Mouse (Mus musculus) stomach, embryonic 16.5 days (tissue): ENCODE results near the gene Hoxa3. TPM values are rescaled to one million over a fixed set of nuclear protein-coding genes. Genes with fewer than 3 reads are reported as not detected.

ENCODE experiments used
- ATAC-seq: fragments of 200-750 bp; cut with Nextera tagmentation; 2 replicates; pipeline ENCODE4 v1.8.0; 2017; ENCODE audit warnings: moderate number of reproducible peaks, moderate TSS enrichment; ENCODE audit not compliant: insufficient read depth, low FRiP score
- H3K27ac ChIP-seq: fragments of 300-500 bp; sonication (generic); 2 replicates; pipeline ENCODE4 v1.5.1; 2014; ENCODE audit warnings: low read length
- H3K27me3 ChIP-seq: fragments of 300-500 bp; sonication (generic); 2 replicates; pipeline ENCODE4 v1.6.1; 2014; ENCODE audit warnings: low read length, control low read depth, mixed read lengths; ENCODE audit not compliant: control insufficient read depth, insufficient read depth
- H3K36me3 ChIP-seq: fragments of 300-500 bp; sonication (generic); 2 replicates; pipeline ENCODE4 v1.6.1; 2014; ENCODE audit warnings: low read length; ENCODE audit not compliant: control insufficient read depth, insufficient read depth
- H3K4me1 ChIP-seq: fragments of 300-500 bp; sonication (generic); 2 replicates; pipeline ENCODE4 v1.6.1; 2014; ENCODE audit warnings: low read length, control low read depth, mixed read lengths; ENCODE audit not compliant: control insufficient read depth, insufficient read depth
- H3K4me2 ChIP-seq: fragments of 300-500 bp; sonication (generic); 2 replicates; pipeline ENCODE4 v1.6.1; 2014; ENCODE audit warnings: low read depth, low read length, mixed read lengths
- H3K4me3 ChIP-seq: fragments of 300-500 bp; sonication (generic); replicated peaks from 2 replicates; pipeline ENCODE4 v1.5.1; 2014; ENCODE audit warnings: mild to moderate bottlenecking, low read length
- H3K9ac ChIP-seq: fragments of 300-500 bp; sonication (generic); 2 replicates; pipeline ENCODE4 v1.6.1; 2014; ENCODE audit warnings: low read length
- H3K9me3 ChIP-seq: fragments of 300-500 bp; sonication (generic); replicated peaks from 2 replicates; pipeline ENCODE4 v1.6.1; 2016; ENCODE audit warnings: low read length, control low read depth; ENCODE audit not compliant: control insufficient read depth
- WGBS: fragments of 180-500 bp; shearing (Covaris S2); extraction: QIAGEN DNeasy Blood & Tissue Kit; methylation state at CpG from one replicate; pipeline ENCODE4 v1.1.7; 2014; 5-methylcytosine and 5-hydroxymethylcytosine counted together
- polyA plus RNA-seq: library from polyadenylated mRNA; unstranded; fragments of >200 nt; fragmentation: Nextera tagmentation; extraction: Ambion mirVana; gene quantifications from 2 replicates; pipeline ENCODE4 v1.2.1, GENCODE M21; 2015

The Hoxa3 gene
- polyA plus RNA-seq, 1 experiment from 2014 or later = 6.0 TPM

DNA sequence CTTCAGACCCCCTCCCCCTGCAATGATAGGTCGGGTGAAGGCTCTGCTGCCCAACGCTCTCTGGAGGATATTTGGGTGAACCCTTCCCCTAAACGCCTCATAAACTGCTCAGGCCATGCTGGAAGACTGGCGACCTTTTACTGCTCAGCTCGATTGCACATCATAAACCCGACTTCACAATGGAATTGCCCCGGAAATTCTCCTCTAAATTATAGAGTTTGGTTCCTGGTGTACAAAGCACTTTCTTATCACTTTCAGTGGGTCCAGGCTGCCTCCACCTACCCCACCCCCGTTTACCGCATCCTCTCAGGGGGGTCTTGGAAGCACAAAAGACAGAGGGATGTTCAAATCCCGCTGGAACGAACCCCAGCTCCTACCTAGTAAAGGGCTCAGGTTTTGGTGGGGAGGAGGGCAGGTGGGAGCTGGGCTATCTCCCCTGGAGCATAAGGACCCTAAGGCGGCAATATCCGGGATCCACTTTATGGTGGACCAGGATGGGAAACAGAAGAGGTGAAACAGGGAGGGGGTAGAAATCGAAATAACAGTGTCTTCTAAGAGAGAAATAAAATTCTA is 5.6 kb upstream of the Hoxa3 start:
- H3K27me3 ChIP-seq = peaks cover 88% of the 10 kb centered on the region
- H3K9ac ChIP-seq = peak overlapping the region; percentile 58; the same call in 1 of the 2 replicates
- H3K27ac ChIP-seq = no peak overlapping the region

GRCm38 (mm10) chr6:52217895-52218642 is 4.9 kb upstream of the Hoxa3 start:
- peaks cover 89% of the 10 kb centered on the region for H3K27me3 ChIP-seq
- H3K4me1 ChIP-seq = peaks cover 8% of the 10 kb centered on the region; the same call in 1 of the 2 replicates
- ATAC-seq = no peak

More for the DNA sequence above, 5.6 kb upstream of the Hoxa3 start:
- H3K4me3 ChIP-seq = 0 out of 2 replicates have a peak overlapping the region, but pooled peaks have one; percentile 47
- no peaks in the 10 kb centered on the region for H3K9me3 ChIP-seq
- H3K4me1 ChIP-seq = peaks cover 8% of the 10 kb centered on the region; the same call in 1 of the 2 replicates
- H3K4me2 ChIP-seq = peak overlapping the region; percentile 24; the same call in 1 of the 2 replicates
- H3K36me3 ChIP-seq = no peaks in the 10 kb centered on the region
- 24% methylated on average over 14 of the region's 14 CpGs for WGBS
- ATAC-seq = no peak

DNA sequence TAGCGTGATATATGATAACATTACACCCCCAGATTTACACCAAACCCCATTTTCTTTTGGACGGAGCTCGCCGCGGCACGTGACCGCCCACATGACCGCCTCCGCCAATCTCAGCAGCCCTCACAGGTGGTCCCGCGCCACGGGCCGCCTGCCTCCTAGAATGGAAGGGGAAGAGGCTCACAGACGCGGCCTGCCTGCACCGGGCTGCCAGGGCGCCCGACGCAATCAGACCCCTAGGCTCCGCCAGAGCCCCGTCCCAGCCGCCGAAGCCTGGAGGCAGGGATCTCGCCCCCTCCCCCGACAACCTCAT is 4.3 kb upstream of the Hoxa3 start:
- peak; percentile 54; the same call in 1 of the 2 replicates for ATAC-seq
- peaks cover 8% of the 10 kb centered on the region; the same call in 1 of the 2 replicates for H3K4me1 ChIP-seq
- H3K9ac ChIP-seq = peak overlapping the region; percentile 58
- no peaks in the 10 kb centered on the region for H3K9me3 ChIP-seq
- peak overlapping the region; percentile 56; the same call in 1 of the 2 replicates for H3K27ac ChIP-seq
- H3K4me3 ChIP-seq = peak overlapping the region; percentile 47
- peaks cover 86% of the 10 kb centered on the region for H3K27me3 ChIP-seq
- no peaks in the 10 kb centered on the region for H3K36me3 ChIP-seq
- H3K4me2 ChIP-seq = peak overlapping the region; percentile 40
- WGBS = under 1% methylated on average over 25 of the region's 25 CpGs

More at GRCm38 (mm10) chr6:52217895-52218642, 4.9 kb upstream of the Hoxa3 start:
- peak overlapping the region; percentile 47 for H3K4me3 ChIP-seq
- peak overlapping the region; percentile 40 for H3K4me2 ChIP-seq
- H3K9me3 ChIP-seq = no peaks in the 10 kb centered on the region
- peak overlapping the region; percentile 58 for H3K9ac ChIP-seq
- peak overlapping the region; percentile 56 for H3K27ac ChIP-seq
- H3K36me3 ChIP-seq = no peaks in the 10 kb centered on the region
- WGBS = 16% methylated on average over 23 of the region's 23 CpGs

DNA sequence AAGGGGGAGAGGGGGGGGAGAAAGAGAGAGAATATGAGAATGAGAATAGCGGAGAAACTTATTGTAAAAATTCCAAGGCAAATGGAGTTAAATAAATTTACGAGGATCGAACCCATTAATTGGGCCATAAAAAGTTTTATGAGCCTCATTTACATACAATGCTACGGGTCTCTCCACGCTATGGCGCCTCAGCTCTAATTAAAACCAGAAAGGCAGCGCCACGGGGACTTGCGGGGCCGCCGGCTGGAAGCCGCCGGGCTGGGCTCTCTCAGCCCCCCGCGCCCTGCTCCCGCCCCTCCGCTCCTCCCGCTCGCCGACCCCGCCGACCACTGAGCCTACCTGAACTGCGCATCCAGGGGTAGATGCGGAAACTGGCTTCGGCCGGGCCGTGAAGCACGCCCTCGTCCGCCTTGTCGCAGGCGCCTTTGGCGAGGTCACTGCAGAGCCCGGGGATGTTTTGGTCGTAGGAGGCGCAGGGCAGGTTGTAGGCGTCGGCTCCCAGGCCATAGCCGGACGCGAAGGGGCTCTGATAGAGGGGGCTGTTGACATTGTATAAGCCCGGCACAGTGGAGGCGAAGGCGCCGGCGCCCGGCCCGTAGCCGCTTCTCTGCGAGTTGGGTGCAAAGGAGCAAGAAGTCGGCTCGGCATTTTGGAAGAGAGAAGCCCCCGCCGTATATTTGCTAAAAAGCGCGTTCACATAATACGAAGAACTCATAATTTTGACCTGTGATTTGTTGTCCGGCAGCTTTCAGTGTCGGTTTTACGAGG is 3.7 kb upstream of the Hoxa3 start:
- no peak for ATAC-seq
- Histone ChIP-seq H3K4me2 (peak overlapping the region; percentile 40), H3K4me3 (peak overlapping the region; percentile 47), H3K9ac (peak overlapping the region; percentile 68), H3K36me3 (no peaks in the 10 kb centered on the region), H3K9me3 (no peaks in the 10 kb centered on the region), H3K27me3 (peaks cover 85% of the 10 kb centered on the region), H3K27ac (peak overlapping the region; percentile 7; the same call in 1 of the 2 replicates), H3K4me1 (peaks cover 6% of the 10 kb centered on the region; the same call in 1 of the 2 replicates)
- 2% methylated on average over 60 of the region's 60 CpGs for WGBS

DNA sequence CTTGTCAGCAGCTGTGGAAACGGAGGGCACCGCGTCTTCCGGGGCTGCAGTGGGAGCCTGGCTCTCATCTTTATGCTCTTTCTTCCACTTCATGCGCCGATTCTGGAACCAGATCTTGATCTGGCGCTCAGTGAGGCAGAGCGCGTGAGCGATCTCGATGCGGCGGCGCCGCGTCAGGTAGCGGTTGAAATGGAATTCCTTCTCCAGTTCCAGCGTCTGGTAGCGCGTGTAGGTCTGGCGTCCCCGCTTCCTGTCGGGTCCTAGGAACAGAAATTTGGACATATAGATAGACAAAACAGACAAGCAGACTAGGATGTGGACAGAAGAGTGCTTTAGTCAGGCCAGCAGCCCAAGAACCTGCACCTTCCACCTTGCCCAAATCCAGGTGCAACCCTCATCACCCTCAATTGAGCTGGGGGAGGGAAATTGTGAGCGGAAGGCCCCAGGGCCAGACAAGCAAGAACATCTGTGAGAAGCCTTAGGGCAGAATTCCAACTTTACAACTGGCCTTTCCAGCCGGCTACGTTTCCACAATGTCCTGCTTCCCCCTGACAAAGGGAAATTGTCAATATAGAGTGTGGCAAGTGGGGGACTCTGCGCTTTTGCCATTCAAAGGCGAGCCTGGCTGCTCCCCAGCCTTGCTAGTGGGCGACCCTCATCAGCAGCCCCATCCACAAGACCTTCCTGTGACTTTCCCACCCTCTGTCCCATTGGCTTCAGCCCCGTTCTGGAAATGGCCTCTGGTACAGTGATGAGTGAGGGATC is 2.8 kb upstream of the Hoxa3 start:
- H3K27me3 ChIP-seq = peaks cover 86% of the 10 kb centered on the region
- peak overlapping the region; percentile 56 for H3K9ac ChIP-seq
- peak overlapping the region; percentile 47 for H3K4me3 ChIP-seq
- no peak overlapping the region for H3K27ac ChIP-seq
- H3K4me2 ChIP-seq = peak overlapping the region; percentile 40
- H3K9me3 ChIP-seq = no peaks in the 10 kb centered on the region
- no peak for ATAC-seq
- H3K36me3 ChIP-seq = no peaks in the 10 kb centered on the region
- H3K4me1 ChIP-seq = 0 out of 2 replicates have a peak, but pooled peaks cover 4% of the 10 kb centered on the region
- 5% methylated on average over 30 of the region's 30 CpGs for WGBS

- Histone ChIP-seq H3K4me2 (peak overlapping the region; percentile 40; the same call in 1 of the 2 replicates), H3K36me3 (no peaks in the 10 kb centered on the region), H3K4me3 (no peak overlapping the region), H3K9ac (no peak overlapping the region), H3K9me3 (no peaks in the 10 kb centered on the region), H3K4me1 (0 out of 2 replicates have a peak, but pooled peaks cover 4% of the 10 kb centered on the region), H3K27me3 (peaks cover 80% of the 10 kb centered on the region), H3K27ac (no peak overlapping the region)
- no peak for ATAC-seq
- 29% methylated on average over 3 of the region's 3 CpGs for WGBS
Observed at GRCm38 (mm10) chr6:52215070-52215469, 1.9 kb upstream of the Hoxa3 start.

GRCm38 (mm10) chr6:52214271-52214670 is 1.1 kb upstream of the Hoxa3 start:
- Histone ChIP-seq H3K4me3 (no peak overlapping the region), H3K9me3 (no peaks in the 10 kb centered on the region), H3K4me1 (0 out of 2 replicates have a peak, but pooled peaks cover 4% of the 10 kb centered on the region), H3K27me3 (peaks cover 79% of the 10 kb centered on the region), H3K9ac (no peak overlapping the region), H3K4me2 (peak overlapping the region; percentile 84), H3K36me3 (no peaks in the 10 kb centered on the region), H3K27ac (no peak overlapping the region)
- no peak for ATAC-seq
- 35% methylated on average over 5 of the region's 5 CpGs for WGBS

DNA sequence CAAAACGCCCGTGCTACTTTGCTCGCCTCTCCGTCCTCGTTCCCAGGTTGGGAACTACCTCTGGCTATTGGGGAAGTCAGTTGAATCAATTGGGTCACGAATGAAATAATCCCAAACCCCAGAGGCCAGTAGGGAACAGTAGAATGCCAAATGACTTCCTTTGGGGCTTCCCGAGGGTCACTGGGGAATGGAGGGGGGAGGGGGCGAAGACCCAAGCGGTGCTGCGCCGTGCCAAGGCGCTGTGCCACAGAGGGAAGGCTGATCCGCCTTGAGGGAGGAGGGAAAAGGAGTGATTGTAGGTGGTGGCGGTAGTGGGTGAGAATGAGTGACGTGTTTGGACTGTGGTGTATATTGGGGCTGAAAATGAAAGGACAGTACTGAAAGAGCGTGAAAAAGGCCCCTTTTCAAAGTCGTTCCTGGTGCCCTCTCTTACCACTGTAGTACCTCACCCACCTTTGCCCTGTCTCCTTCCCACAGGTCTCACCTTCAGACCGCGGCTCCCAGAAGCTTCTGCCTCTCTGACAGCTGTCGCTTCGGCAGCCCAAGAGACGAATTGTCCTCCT is 499 bp downstream of the Hoxa3 start:
- Histone ChIP-seq H3K4me2 (peak overlapping the region; percentile 84), H3K4me3 (peak overlapping the region; percentile 54), H3K36me3 (no peaks in the 10 kb centered on the region), H3K9me3 (no peaks in the 10 kb centered on the region), H3K27me3 (peaks cover 76% of the 10 kb centered on the region), H3K27ac (peak overlapping the region; percentile 87), H3K9ac (peak overlapping the region; percentile 73), H3K4me1 (peaks cover under 1% of the 10 kb centered on the region; the same call in 1 of the 2 replicates)
- no peak for ATAC-seq
- WGBS = 8% methylated on average over 22 of the region's 22 CpGs
